Mouse (Mus musculus): ENCODE measurements around the gene Chuk.

DNA sequence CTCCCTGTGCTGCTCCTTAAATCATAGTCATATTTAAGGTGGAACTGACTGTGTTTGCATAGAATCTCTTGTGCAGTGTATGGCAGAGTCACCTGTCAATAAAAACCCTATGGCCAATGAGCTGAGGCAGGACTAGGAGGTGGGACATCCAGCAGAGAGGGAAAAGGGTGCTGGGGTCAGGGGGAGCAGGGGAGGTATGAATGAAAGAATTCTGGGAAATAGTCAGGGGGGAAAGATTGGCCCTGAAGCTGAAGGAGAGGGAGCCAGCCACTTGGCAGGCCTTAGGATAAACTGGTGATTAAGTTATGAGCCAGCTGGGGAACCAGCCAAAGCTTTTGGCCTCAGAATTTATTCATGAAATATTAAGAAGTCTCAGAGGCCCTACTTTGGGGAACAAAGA lies 1.7 kb upstream of the Chuk start:
- TF ChIP-seq CTCF (IDR thresholded peaks at IDR 0.05; ENCODE audit: extremely low read depth, insufficient read depth, insufficient read length, insufficient replicate concordance): no peak
- TF ChIP-seq POLR2A (IDR thresholded peaks at IDR 0.05; ENCODE audit: low read depth, low read length): no peak

Data from spleen, adult 2 months (tissue).